Mouse (Mus musculus): ENCODE measurements at regions not wholly inside any gene's neighbourhood (a gene's known extent, or its start where the extent isn't known, plus 50 kb on each side); places are given as distances from the start of the nearest gene placed in this dataset.
A peak's percentile ranks its signal among the peaks of the same experiment; 100 is the strongest.

- peak; percentile 55; the same call in 1 of the 2 replicates for ATAC-seq (ENCODE audit: borderline replicate concordance, extremely low read depth, low FRiP score, low TSS enrichment)
- Histone ChIP-seq H3K9ac (no peak overlapping the region), H3K4me2 (no peak overlapping the region), H3K9me3 (no peaks in the 10 kb centered on the region), H3K36me3 (no peaks in the 10 kb centered on the region), H3K27me3 (no peaks in the 10 kb centered on the region), H3K4me1 (peaks cover 13% of the 10 kb centered on the region), H3K4me3 (no peak overlapping the region), H3K27ac (no peak overlapping the region)
- 67% methylated on average over 9 of the region's 9 CpGs for WGBS
Measured at GRCm38 (mm10) chr14:56313969-56314368, 50.9 kb upstream of the Atp12a start.

- no peaks in the 10 kb centered on the region for H3K27me3 ChIP-seq
- H3K9me3 ChIP-seq, result no peaks in the 10 kb centered on the region
- ATAC-seq (ENCODE audit: borderline replicate concordance, extremely low read depth, low FRiP score, low TSS enrichment), result peak; percentile 27; the same call in 1 of the 2 replicates
- no peaks in the 10 kb centered on the region for H3K36me3 ChIP-seq
- no peak overlapping the region; the same call in 1 of the 2 replicates for H3K4me2 ChIP-seq
- no peak overlapping the region for H3K27ac ChIP-seq
- H3K4me1 ChIP-seq, result peaks cover 13% of the 10 kb centered on the region
- 23% methylated on average over 7 of the region's 7 CpGs for WGBS
- no peak overlapping the region for H3K4me3 ChIP-seq
- H3K9ac ChIP-seq, result no peak overlapping the region
Measured at GRCm38 (mm10) chr14:56314459-56314858, 50.4 kb upstream of the Atp12a start.
